Mouse (Mus musculus) gonadal fat pad, adult 2 months (tissue): Measurements from ENCODE around the gene Sgms1. TPM values are rescaled to one million over a fixed set of nuclear protein-coding genes. Genes with fewer than 3 reads are reported as not detected.

Experiments
- DNase-seq: peaks from one replicate; pipeline ENCODE4 v3.0.0-alpha.2; 2012; ENCODE audit warnings: low read depth
- polyA plus RNA-seq: library from polyadenylated mRNA; depleted of rRNA; stranded (reverse); fragments of >200 nt; gene quantifications from 2 replicates; pipeline ENCODE4 v1.2.3, GENCODE M21; 2012

Sgms1 gene
- polyA plus RNA-seq, 1 experiment, result 59.5 TPM

- DNase-seq, result no peak
Measured at GRCm38 (mm10) chr19:32292782-32293776, 96.4 kb downstream of the Sgms1 start.

- no peak for DNase-seq
Measured at GRCm38 (mm10) chr19:32292067-32292739, 97.3 kb downstream of the Sgms1 start.

- no peak for DNase-seq
Measured at GRCm38 (mm10) chr19:32291130-32291529, 98.4 kb downstream of the Sgms1 start.

- DNase-seq, result no peak
Measured at GRCm38 (mm10) chr19:32288895-32289294, 100.6 kb downstream of the Sgms1 start.

GRCm38 (mm10) chr19:32287839-32288238 is 101.7 kb downstream of the Sgms1 start:
- DNase-seq, result no peak

GRCm38 (mm10) chr19:32285455-32285831 is 104.1 kb downstream of the Sgms1 start:
- no peak for DNase-seq

GRCm38 (mm10) chr19:32284681-32285454 is 104.6 kb downstream of the Sgms1 start:
- no peak for DNase-seq

- no peak for DNase-seq
Measured at GRCm38 (mm10) chr19:32281917-32282316, 107.6 kb downstream of the Sgms1 start.

GRCm38 (mm10) chr19:32280380-32280779 is 109.1 kb downstream of the Sgms1 start:
- DNase-seq, result no peak

GRCm38 (mm10) chr19:32279400-32279799 is 110.1 kb downstream of the Sgms1 start:
- no peak for DNase-seq

GRCm38 (mm10) chr19:32277869-32278268 is 111.6 kb downstream of the Sgms1 start:
- DNase-seq, result no peak

- no peak for DNase-seq
Measured at GRCm38 (mm10) chr19:32277287-32277686, 112.2 kb downstream of the Sgms1 start.

- DNase-seq, result no peak
Measured at GRCm38 (mm10) chr19:32276817-32277216, 112.7 kb downstream of the Sgms1 start.

GRCm38 (mm10) chr19:32276263-32276662 is 113.3 kb downstream of the Sgms1 start:
- DNase-seq, result no peak

GRCm38 (mm10) chr19:32275068-32275925 is 114.2 kb downstream of the Sgms1 start:
- DNase-seq, result no peak

- DNase-seq, result no peak
Measured at GRCm38 (mm10) chr19:32274145-32274544, 115.4 kb downstream of the Sgms1 start.

- DNase-seq, result no peak
Measured at GRCm38 (mm10) chr19:32273714-32274113, 115.8 kb downstream of the Sgms1 start.

- DNase-seq, result no peak
Measured at GRCm38 (mm10) chr19:32272475-32273260, 116.8 kb downstream of the Sgms1 start.

GRCm38 (mm10) chr19:32271455-32272200 is 117.9 kb downstream of the Sgms1 start:
- no peak for DNase-seq

GRCm38 (mm10) chr19:32269844-32270176 is 119.7 kb downstream of the Sgms1 start:
- no peak for DNase-seq
